Mouse (Mus musculus) frontal cortex, postnatal 10 days (tissue): ENCODE results near the gene Eif2b1.
A peak's percentile ranks its signal among the peaks of the same experiment; 100 is the strongest.
"Not testable (repeated sequence)": the region's sequence is repeated elsewhere in the genome, so short reads cannot be mapped to it uniquely, and the experiment has no call there.

Source experiments
- DNase-seq, 2 experiments: peaks; one replicate each; pipeline ENCODE4 v3.0.0; 2022; ENCODE audit warnings: low spot score in 2 of 2, mixed read lengths in 1 of 2

Eif2b1 gene

GRCm38 (mm10) chr5:124578633-124579317 is at the start of gene Eif2b1, which contains the start of gene Gtf2h3:
Eif2b1 (minus strand) TSS chr5:124579131.
Gtf2h3 (plus strand) TSS chr5:124579140.
- DNase-seq, result peak; percentile 83 to 94

DNA sequence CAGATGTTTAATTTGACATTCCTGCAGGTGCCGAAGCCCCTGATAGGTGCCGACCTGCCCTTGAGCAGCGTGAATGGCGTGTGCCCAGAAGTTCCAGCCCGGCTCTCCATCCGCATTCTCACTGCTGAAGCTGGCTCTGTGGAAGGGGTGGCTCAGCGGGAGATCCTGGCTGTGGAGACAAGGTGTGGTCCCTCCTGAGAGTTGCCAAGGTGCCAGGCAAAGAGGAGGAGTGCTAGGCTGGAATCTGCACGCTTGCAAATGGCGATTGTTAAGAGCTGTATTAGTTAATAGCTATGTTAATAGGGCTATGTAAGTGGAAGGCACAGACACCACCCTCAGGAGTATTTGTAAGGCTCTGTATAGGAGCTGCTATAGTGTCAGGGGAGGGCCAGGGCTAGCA is 45.4 kb upstream of the Eif2b1 start:
- DNase-seq, result no peak

- no peak for DNase-seq
Observed at GRCm38 (mm10) chr5:124622890-124623289, 44.0 kb upstream of the Eif2b1 start.

DNA sequence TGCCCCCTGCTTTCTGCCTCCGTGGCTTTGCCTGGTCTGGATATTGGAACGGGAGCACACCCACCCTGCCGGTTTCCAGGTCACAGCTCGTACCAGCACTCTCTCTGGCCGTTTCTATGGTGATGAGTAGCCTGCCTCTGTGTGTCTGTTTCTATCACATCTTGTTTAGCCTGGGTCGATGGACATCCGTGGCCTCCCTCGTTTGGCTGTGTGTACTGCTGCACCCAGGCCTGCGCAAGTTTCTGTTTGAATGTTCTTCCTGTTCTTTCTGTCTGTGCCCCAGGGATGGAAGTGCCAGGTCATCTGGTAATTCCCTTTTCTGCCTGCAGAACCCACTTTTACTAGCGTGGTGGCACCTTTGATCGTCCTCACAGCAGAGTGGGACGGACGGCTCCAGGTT is 42.4 kb upstream of the Eif2b1 start:
- no peak for DNase-seq

DNA sequence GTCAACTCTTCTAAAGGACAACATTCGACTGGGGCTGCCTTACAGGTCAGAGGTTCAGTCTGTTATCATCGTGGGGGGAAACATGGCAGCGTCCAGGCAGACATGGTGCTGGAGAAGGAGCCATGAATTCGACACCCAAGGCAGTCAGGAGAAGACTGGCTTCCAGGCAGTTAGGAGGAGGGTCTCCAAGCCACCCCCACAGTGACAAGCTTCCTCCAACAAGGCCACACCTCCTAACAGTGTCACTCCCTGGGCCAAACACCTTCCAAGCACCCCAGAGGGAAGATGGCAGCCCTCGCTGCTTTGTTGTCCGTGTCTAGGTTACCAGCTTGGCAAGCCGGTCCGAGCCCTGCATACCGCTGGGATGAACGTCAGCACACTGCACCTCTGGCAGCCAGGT is 39.8 kb upstream of the Eif2b1 start:
- DNase-seq, result no peak

DNA sequence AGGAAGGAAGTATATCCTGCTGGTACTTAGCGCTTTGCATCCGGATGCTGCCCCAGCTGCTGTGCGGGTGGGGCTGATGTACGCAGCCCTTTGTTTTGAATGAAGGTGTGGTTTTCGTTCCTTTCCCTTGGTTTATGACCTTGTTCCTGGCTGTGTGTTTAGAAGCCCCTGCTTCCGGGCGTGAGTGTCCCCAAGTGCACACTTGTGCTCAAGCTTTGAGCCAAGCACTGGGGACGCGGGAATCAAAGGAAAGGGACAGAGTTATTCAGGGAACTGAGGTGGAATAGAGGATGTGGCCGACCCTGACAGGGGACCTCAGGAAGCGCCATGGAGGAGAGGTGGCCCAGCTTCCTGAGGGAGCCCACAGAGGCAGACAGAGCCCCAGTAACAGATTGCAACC is 35.8 kb upstream of the Eif2b1 start:
- DNase-seq, result no peak

GRCm38 (mm10) chr5:124610965-124611364 is 32.0 kb upstream of the Eif2b1 start:
- DNase-seq, result no peak

DNA sequence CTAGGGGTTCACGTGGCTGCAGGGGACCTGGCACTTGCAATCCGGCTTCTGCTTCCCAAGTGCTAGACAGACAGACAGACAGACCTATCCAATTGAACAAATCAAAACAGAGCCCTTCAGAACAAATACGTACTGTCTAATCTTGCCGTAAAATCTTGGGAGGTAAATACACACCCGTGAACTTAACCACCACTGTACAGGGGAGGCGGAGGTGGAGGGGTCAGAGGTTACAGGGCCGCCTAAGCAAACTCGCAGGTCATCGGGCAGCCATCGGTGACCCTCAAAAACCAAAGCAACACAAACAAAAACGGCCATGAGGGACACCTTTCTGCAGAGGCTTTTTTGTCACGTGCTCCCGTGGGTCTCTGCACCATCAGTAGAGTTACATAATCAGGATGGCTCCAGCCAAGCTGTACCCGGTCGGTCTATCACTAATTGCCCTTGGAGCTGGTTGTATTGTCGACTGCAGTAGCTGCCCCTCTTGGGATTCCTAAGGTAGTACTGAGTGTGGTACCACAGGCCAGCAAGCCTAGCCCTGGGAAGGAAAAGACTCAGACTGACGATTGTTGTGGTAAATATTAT is 26.2 kb upstream of the Eif2b1 start:
- no peak for DNase-seq

DNA sequence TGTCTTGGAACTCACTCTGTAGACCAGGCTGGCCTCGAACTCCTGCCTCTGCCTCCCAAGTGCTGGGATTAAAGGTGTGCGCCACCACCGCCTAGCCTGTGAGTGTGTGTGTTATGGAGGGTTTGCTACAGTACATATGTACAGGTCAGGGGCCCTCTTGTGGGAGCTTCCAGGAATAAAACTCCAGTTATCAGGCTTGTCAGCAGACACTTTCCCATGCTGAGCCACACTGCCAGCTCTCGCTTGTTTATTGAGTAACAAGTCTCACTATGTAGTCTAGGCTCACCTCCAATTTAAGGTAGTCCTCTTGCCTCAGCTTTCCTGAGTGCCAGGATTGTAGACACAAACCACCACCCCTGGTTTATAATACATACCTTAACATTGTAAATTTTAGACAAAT is 25.4 kb upstream of the Eif2b1 start:
- DNase-seq, result no peak

DNA sequence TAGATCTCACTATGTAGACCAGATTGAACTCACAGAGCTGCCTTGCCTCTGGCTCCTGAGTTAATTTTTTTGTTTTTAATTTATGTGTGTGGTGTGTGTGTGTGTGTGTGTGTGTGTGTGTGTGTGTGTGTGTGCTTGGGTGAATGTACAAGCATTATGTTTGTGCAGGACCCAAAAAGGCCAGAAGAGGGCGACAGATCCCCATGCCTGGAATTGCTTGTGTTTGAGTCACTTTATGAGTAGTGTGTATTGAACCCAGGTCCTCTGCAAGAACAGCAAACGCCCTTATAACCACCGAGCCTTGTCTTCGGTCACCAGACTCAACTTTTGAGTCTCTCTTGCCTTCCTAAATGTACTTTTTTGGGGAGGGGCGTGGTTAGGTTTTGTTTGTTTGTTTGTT is 23.4 kb upstream of the Eif2b1 start:
- peak in 1 of 2 experiments; percentile 36 for DNase-seq

GRCm38 (mm10) chr5:124599726-124600125 is 20.8 kb upstream of the Eif2b1 start:
- DNase-seq, result not testable (repeated sequence)

GRCm38 (mm10) chr5:124598224-124599174 is 19.6 kb upstream of the Eif2b1 start:
- peak; percentile 94 to 97 for DNase-seq

- no peak for DNase-seq
Observed at GRCm38 (mm10) chr5:124592768-124593167, 13.8 kb upstream of the Eif2b1 start.

GRCm38 (mm10) chr5:124582515-124582914 is 3.6 kb upstream of the Eif2b1 start:
- DNase-seq, result no peak

DNA sequence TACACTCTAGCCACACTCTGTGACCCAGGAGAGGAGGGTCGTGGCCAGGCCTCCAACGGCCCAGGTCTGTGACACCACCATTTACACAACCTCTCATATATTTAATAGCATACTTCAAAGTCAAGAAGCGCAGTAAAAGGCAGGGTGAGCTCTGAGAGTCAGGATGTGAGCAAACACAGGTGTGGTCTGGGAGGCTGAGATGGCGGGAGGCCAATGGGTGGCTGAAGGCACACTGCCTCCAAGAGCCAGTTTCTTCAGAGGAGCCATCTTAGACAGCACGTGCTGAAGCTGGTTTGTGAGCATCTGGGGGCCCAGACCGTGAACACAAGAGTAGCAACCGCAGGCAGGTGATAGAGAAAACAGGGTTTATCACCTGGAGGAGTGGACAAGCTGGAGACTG is 3.5 kb downstream of the Eif2b1 start:
- DNase-seq, result no peak

- no peak for DNase-seq
Observed at GRCm38 (mm10) chr5:124571068-124571467, 7.9 kb downstream of the Eif2b1 start.

DNA sequence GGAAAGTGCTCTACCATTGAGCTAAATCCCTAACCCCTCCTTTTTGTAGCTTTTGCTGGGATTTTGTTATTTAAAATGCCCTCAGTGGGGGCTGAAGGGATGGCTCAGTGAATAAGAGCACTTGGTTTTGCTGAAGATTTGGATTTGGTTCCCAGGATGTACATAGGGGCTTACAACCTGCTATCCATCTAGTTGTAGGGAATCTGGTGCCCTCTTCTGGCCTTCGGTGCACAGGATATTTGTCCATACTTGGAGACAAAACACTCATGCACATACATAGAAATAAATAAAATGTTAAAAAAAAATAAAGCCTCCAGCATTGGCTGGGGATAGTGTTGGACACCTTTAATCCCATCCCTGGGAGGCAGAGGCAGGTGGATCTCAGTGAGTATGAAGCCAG is 23.8 kb downstream of the Eif2b1 start:
- no peak for DNase-seq

GRCm38 (mm10) chr5:124553607-124554006 is 25.3 kb downstream of the Eif2b1 start:
- DNase-seq, result no peak

- peak; percentile 84 to 87 for DNase-seq
Observed at GRCm38 (mm10) chr5:124552558-124553307, 26.2 kb downstream of the Eif2b1 start, which contains the start of gene Ddx55. Ddx55 (plus strand) TSS chr5:124552864.

DNA sequence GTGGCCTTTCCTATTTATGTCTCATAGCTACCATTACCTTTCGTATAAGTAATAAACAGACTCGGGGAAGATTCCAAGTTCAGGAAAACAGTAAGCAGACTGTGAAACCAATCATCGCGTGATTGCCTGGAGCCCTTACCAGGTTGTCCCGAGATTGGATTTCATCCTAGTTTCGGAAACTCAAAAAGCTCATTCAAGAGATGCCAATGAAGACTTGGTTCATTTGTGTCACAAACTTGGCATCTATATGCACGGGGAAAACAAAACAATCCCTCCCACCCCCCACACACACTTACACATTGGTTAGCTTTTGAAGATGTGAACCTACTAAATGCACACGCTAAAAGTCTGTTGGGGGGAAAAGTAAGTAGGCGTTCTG is 26.8 kb downstream of the Eif2b1 start:
- no peak for DNase-seq

- DNase-seq, result not testable (repeated sequence)
Observed at GRCm38 (mm10) chr5:124551349-124552093, 27.4 kb downstream of the Eif2b1 start.
